Mouse (Mus musculus) intestine, postnatal 0 days (tissue): ENCODE data around the gene Gm21981. TPM values are rescaled to one million over a fixed set of nuclear protein-coding genes. Genes with fewer than 3 reads are reported as not detected.
"Not testable (repeated sequence)": the region's sequence is repeated elsewhere in the genome, so short reads cannot be mapped to it uniquely, and the experiment has no call there.

ENCODE experiments used
- ATAC-seq: fragments of 200-750 bp; cut with Nextera tagmentation; 2 replicates; pipeline ENCODE4 v1.8.0; 2017; ENCODE audit warnings: mild to moderate bottlenecking, moderate TSS enrichment, moderate library complexity
- H3K27ac ChIP-seq: fragments of 300-500 bp; sonication (generic); 2 replicates; pipeline ENCODE4 v1.5.1; 2014; ENCODE audit warnings: mild to moderate bottlenecking, low read depth, low read length, moderate library complexity
- H3K27me3 ChIP-seq: fragments of 300-500 bp; sonication (generic); replicated peaks from 2 replicates; pipeline ENCODE4 v1.6.1; 2014; ENCODE audit warnings: low read length, mixed read lengths; ENCODE audit not compliant: control insufficient read depth, insufficient read depth
- H3K36me3 ChIP-seq: fragments of 300-500 bp; sonication (generic); 2 replicates; pipeline ENCODE4 v1.6.1; 2014; ENCODE audit warnings: mild to moderate bottlenecking, moderate library complexity; ENCODE audit not compliant: control insufficient read depth, insufficient read depth
- H3K4me1 ChIP-seq: fragments of 300-500 bp; sonication (generic); replicated peaks from 2 replicates; pipeline ENCODE4 v1.6.1; 2014; ENCODE audit warnings: antibody characterized with exemption, low read length, mixed read lengths; ENCODE audit not compliant: control insufficient read depth, insufficient read depth
- H3K4me2 ChIP-seq: fragments of 300-500 bp; sonication (generic); replicated peaks from 2 replicates; pipeline ENCODE4 v1.6.1; 2014; ENCODE audit warnings: low read depth, mild to moderate bottlenecking, moderate library complexity
- H3K4me3 ChIP-seq: fragments of 300-500 bp; sonication (generic); 2 replicates; pipeline ENCODE4 v1.5.1; 2014; ENCODE audit warnings: low read depth, low read length
- H3K9ac ChIP-seq: fragments of 300-500 bp; sonication (generic); 2 replicates; pipeline ENCODE4 v1.6.1; 2014; ENCODE audit warnings: mild to moderate bottlenecking, low read depth, low read length
- H3K9me3 ChIP-seq: fragments of 300-500 bp; sonication (generic); 2 replicates; pipeline ENCODE4 v1.6.1; 2016; ENCODE audit warnings: mixed run types; ENCODE audit not compliant: control insufficient read depth
- CTCF ChIP-seq: sonication (generic); IDR thresholded peaks from 2 replicates; pipeline ENCODE4 v1.5.1; 2016; ENCODE audit warnings: low read depth, mild to moderate bottlenecking, control low read depth, antibody characterized with exemption, moderate library complexity
- whole genome bisulfite sequencing: fragments of 180-500 bp; shearing (Covaris S2); extraction: QIAGEN DNeasy Blood & Tissue Kit; methylation state at CpG from one replicate; pipeline ENCODE4 v1.1.7; 2014; 5-methylcytosine and 5-hydroxymethylcytosine counted together
- polyA plus RNA-seq: library from polyadenylated mRNA; unstranded; fragments of >200 nt; fragmentation: Nextera tagmentation; extraction: Ambion mirVana; gene quantifications from 2 replicates; pipeline ENCODE4 v1.2.1, GENCODE M21; 2015

The Gm21981 gene
- polyA plus RNA-seq, 1 experiment from 2014 or later, result 0.12 TPM

DNA sequence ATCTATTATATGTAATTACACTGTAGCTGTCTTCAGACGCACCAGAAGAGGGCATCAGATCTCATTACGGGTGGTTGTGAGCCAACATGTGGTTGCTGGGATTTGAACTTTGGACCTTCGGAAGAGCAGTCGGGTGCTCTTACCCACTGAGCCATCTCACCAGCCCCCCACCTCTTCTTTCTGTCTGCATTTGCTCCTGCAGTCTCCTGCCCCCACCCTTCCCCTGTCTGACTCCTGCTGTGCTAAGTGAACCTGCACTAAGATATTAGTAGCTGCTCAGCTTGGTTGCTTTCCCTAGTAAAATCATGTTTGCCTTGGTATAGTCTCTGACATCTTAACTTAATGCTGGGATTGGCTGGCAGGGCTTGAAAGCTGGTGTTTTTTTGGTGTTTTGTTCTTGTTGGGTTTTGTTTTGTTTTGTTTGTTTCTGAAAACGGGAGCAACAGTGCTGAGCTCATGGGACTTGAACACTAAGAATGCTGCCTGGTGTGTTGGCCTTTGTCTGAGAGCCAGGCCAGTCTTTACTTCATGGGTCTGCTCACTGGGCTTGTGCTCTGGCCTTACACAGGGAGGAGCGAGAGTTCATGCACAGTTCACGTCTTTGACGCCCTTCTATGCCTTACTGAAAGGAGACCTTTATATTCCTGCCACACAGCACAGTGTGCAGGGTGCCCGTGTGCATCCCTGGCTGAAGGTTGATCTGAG is 31.1 kb downstream of the Gm21981 start:
- no peak for TF ChIP-seq CTCF
- no peaks in the 10 kb centered on the region for H3K9me3 ChIP-seq
- no peak for ATAC-seq
- no peaks in the 10 kb centered on the region for H3K27me3 ChIP-seq
- H3K27ac ChIP-seq, result no peak overlapping the region
- WGBS, result 76% methylated on average over 9 of the region's 9 CpGs
- no peak overlapping the region for H3K4me2 ChIP-seq
- H3K4me3 ChIP-seq, result no peak overlapping the region
- H3K9ac ChIP-seq, result no peak overlapping the region
- H3K36me3 ChIP-seq, result 0 out of 2 replicates have a peak, but pooled peaks cover 3% of the 10 kb centered on the region
- H3K4me1 ChIP-seq, result no peaks in the 10 kb centered on the region

DNA sequence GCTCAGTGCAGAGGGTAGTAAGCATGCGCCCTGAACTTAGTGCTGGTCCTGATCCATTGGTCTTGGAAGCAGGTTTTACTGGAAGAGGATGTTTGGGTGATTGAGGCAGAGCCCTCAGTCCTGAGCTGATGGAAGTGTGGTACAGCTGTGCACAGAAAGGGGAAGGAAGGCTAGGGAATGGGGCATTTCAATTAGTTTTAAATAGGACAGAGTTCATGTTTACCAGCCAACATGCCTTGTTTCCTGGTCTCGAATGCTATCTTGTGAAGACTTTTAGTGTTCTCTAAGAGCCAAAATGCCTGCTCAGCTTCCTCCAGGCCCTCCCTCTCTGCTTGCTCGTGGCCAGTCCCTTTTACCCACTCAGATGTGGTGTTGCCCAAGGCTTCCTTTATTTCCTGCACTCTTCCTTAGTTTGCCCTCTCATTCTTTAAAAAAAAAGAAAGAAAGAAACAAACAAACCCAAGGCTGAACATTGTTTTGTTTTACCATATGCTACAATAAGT is 35.5 kb downstream of the Gm21981 start:
- 51% methylated on average over 3 of the region's 3 CpGs for WGBS
- H3K9ac ChIP-seq, result no peak overlapping the region
- no peaks in the 10 kb centered on the region; the same call in 1 of the 2 replicates for H3K36me3 ChIP-seq
- no peak for TF ChIP-seq CTCF
- no peak overlapping the region for H3K27ac ChIP-seq
- H3K4me3 ChIP-seq, result no peak overlapping the region
- H3K9me3 ChIP-seq, result no peaks in the 10 kb centered on the region
- ATAC-seq, result no peak
- H3K27me3 ChIP-seq, result no peaks in the 10 kb centered on the region
- no peaks in the 10 kb centered on the region; the same call in 1 of the 2 replicates for H3K4me1 ChIP-seq
- H3K4me2 ChIP-seq, result no peak overlapping the region

GRCm38 (mm10) chr17:47657901-47658300 is 36.4 kb downstream of the Gm21981 start:
- Histone ChIP-seq H3K9me3 (no peaks in the 10 kb centered on the region), H3K9ac (no peak overlapping the region), H3K4me3 (no peak overlapping the region), H3K4me1 (no peaks in the 10 kb centered on the region; the same call in 1 of the 2 replicates), H3K27ac (no peak overlapping the region), H3K36me3 (peaks cover 5% of the 10 kb centered on the region; the same call in 1 of the 2 replicates), H3K4me2 (no peak overlapping the region), H3K27me3 (no peaks in the 10 kb centered on the region)
- TF ChIP-seq CTCF, result no peak
- 68% methylated on average over 4 of the region's 4 CpGs for WGBS
- no peak for ATAC-seq

DNA sequence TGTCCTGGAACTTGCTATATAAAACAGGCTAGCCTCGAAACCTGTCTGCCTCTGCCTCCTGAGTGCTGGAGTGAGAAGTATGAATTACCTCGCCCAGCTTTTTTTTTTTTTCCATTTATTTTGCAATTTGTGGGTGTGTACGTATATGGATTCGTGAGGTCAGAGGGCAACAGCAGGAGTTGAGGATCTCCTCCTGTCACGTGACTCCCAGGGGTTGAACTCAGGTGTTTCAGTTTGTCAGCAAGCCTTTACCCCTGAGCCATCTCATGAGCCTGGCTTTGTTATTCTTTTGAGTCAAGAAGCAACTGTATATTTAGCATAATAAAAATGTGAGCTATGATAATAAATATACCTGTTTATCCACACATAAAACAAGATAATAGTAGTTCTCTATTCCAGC is 38.6 kb downstream of the Gm21981 start:
- H3K4me1 ChIP-seq, result no peaks in the 10 kb centered on the region; the same call in 1 of the 2 replicates
- H3K4me3 ChIP-seq, result no peak overlapping the region
- H3K9ac ChIP-seq, result no peak overlapping the region
- H3K27me3 ChIP-seq, result no peaks in the 10 kb centered on the region
- H3K36me3 ChIP-seq, result peaks cover 5% of the 10 kb centered on the region; the same call in 1 of the 2 replicates
- no peak for ATAC-seq
- 39% methylated on average over 5 of the region's 5 CpGs for WGBS
- no peaks in the 10 kb centered on the region for H3K9me3 ChIP-seq
- H3K27ac ChIP-seq, result no peak overlapping the region
- no peak overlapping the region for H3K4me2 ChIP-seq
- TF ChIP-seq CTCF, result no peak

DNA sequence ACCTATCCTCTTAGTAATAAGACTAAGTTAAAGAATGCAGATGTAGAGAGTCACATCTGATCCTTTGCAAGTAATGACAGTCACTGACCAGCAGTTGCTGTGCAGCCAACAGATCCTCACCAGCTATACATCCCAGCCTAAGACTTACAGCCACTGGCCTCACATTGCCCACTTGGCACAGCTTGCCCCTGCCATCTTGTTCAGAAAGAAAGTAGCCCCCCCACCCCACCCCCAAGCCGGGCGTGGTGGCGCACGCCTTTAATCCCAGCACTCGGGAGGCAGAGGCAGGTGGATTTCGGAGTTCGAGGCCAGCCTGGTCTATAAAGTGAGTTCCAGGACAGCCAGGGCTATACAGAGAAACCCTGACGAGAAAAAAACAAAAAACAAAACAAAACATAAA is 39.9 kb downstream of the Gm21981 start:
- not testable (repeated sequence) for H3K4me3 ChIP-seq, H3K4me1 ChIP-seq, H3K27me3 ChIP-seq, ATAC-seq, H3K4me2 ChIP-seq, H3K27ac ChIP-seq, H3K9ac ChIP-seq, H3K9me3 ChIP-seq, H3K36me3 ChIP-seq
- 89% methylated on average over 8 of the region's 8 CpGs for WGBS

GRCm38 (mm10) chr17:47651953-47652352 is 42.3 kb downstream of the Gm21981 start:
- H3K9ac ChIP-seq, result no peak overlapping the region
- H3K4me2 ChIP-seq, result no peak overlapping the region
- ATAC-seq, result no peak

More at GRCm38 (mm10) chr17:47651953-47652352, 42.3 kb downstream of the Gm21981 start:
- no peaks in the 10 kb centered on the region for H3K27me3 ChIP-seq
- H3K27ac ChIP-seq, result no peak overlapping the region
- H3K4me1 ChIP-seq, result no peaks in the 10 kb centered on the region; the same call in 1 of the 2 replicates
- H3K4me3 ChIP-seq, result no peak overlapping the region
- no peak for TF ChIP-seq CTCF
- WGBS, result 90% methylated on average over 2 of the region's 2 CpGs
- peaks cover 10% of the 10 kb centered on the region; the same call in 1 of the 2 replicates for H3K36me3 ChIP-seq
- H3K9me3 ChIP-seq, result no peaks in the 10 kb centered on the region
